8 mouse cellular contexts compared by ENCODE assay signal in the genomic region with DNA sequence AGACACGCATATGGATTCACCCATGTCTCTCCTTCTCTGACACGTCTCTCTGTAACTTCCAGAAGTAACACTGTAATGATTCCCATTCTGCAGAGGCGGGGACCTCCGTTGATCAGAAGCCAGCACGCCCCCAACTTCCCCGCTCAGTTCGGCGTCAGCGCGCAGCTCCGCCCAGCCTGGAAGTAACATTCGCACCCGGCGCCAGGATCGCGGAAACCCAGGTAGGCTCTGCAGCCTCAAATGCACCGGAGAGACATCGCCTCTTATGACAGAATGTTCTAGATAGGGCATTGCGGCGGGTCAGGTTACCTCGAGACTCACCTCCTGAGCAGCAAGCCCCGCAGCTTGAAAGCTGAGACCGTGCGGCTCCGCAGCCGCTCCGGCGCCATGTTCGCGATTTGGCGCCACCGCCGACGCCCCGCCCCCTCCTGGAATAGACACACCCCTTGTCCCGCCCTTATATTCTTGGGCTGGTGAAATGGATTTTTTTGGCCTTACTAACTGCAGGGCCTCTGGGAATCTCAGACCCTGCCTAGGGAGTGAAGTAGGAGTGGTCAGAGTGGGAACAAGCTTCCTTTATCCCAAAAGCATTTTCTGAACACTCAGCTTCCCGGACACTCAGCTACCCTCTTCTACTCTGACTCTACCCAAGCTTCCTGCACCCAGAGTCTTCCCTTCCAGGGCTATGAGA. TPM values are rescaled to one million over a fixed set of nuclear protein-coding genes. Genes with fewer than 3 reads are reported as not detected.
DNase-seq lines count a peak whose midpoint lies in the region; ATAC-seq and TF ChIP-seq lines count a peak whose summit lies in the region.

A gene (minus strand): TSS at position 420 of the 691 bp plus-strand sequence.

- peak; percentile 71 to 88 for DNase-seq in CD8-positive naive resting alpha-beta T cell, adult 2 months (ENCODE audit: low read depth in 2 of 2, low spot score in 2 of 2)
- peak; percentile 71 for DNase-seq in c-Kit-positive CD71-negative TER-119-negative erythroid progenitor cells, embryonic 14.5 days (ENCODE audit: low read depth)
- DNase-seq in forebrain, embryonic 10.5 days (ENCODE audit: extremely low spot score, low spot score), result peak; percentile 89
- DNase-seq in kidney, postnatal 10 days, result peak; percentile 95
- DNase-seq in liver, embryonic 11.5 days (ENCODE audit: low spot score), result peak; percentile 93
- peak; percentile 80 for DNase-seq in splenic B cell, adult 2 months (ENCODE audit: low read depth, low spot score)

- no peak within 1 kb of the TSS for H3ac ChIP-seq in myocyte (ENCODE audit: control insufficient read depth, insufficient read length)

- no peaks in the 10 kb centered on the region for H3K79me2 ChIP-seq in myocyte (ENCODE audit: control insufficient read depth, insufficient read depth)

- H3K9me3 ChIP-seq in forebrain, embryonic 10.5 days, result no peaks in the 10 kb centered on the region
- H3K9me3 ChIP-seq in heart, embryonic 14.5 days (ENCODE audit: control insufficient read depth, low read length), result no peaks in the 10 kb centered on the region
- no peaks in the 10 kb centered on the region for H3K9me3 ChIP-seq in liver, embryonic 11.5 days (ENCODE audit: control insufficient read depth, low read length)

- H3K36me3 ChIP-seq in forebrain, embryonic 10.5 days (replicated peaks), result peaks cover 34% of the 10 kb centered on the region
- H3K36me3 ChIP-seq in heart, embryonic 14.5 days (ENCODE audit: control insufficient read depth, insufficient read depth, low read length), result peaks cover 11% of the 10 kb centered on the region; the same call in 1 of the 2 replicates
- no peaks in the 10 kb centered on the region for H3K36me3 ChIP-seq in liver, embryonic 11.5 days (ENCODE audit: control insufficient read depth, insufficient read depth, low read length)
- H3K36me3 ChIP-seq in myocyte (ENCODE audit: control insufficient read depth, insufficient read depth), result no peaks in the 10 kb centered on the region
- H3K36me3 ChIP-seq in splenic B cell, adult 2 months (ENCODE audit: control insufficient read depth, insufficient read depth, low read length, poor library complexity, severe bottlenecking), result no peaks in the 10 kb centered on the region

- peak within 1 kb of the TSS; percentile 96 for H3K27ac ChIP-seq in forebrain, embryonic 10.5 days
- peak within 1 kb of the TSS; percentile 88 to 94 for H3K27ac ChIP-seq in heart, embryonic 14.5 days (replicated peaks in 1 of 2; ENCODE audit: control insufficient read depth in 1 of 2, insufficient read depth in 1 of 2, low read depth in 2 of 2, low read length in 2 of 2)
- peak within 1 kb of the TSS; percentile 64 for H3K27ac ChIP-seq in liver, embryonic 11.5 days (ENCODE audit: low read depth, low read length)

- peak within 1 kb of the TSS; percentile 76 for H3K9ac ChIP-seq in heart, embryonic 14.5 days (ENCODE audit: low read length)
- H3K9ac ChIP-seq in liver, embryonic 11.5 days (ENCODE audit: low read depth, low read length), result peak within 1 kb of the TSS; percentile 69

- WGBS in forebrain, embryonic 10.5 days, result under 1% methylated on average over 37 of the region's 37 CpGs
- under 1% methylated on average over 37 of the region's 37 CpGs for WGBS in heart, embryonic 14.5 days
- WGBS in liver, embryonic 11.5 days, result under 1% methylated on average over 37 of the region's 37 CpGs

- peak within 1 kb of the TSS; percentile 74 for H3K4me2 ChIP-seq in heart, embryonic 14.5 days (ENCODE audit: low read length)
- H3K4me2 ChIP-seq in liver, embryonic 11.5 days, result peak within 1 kb of the TSS; percentile 77
- H3K4me2 ChIP-seq in myocyte (ENCODE audit: low read depth), result peak within 1 kb of the TSS; percentile 90

- peaks cover 13% of the 10 kb centered on the region for H3K4me1 ChIP-seq in forebrain, embryonic 10.5 days
- H3K4me1 ChIP-seq in heart, embryonic 14.5 days (ENCODE audit: control insufficient read depth in 2 of 2, insufficient read depth in 2 of 2, low read length in 2 of 2), result peaks cover 2 to 13% of the 10 kb centered on the region in 2 experiments; a peak in 3 of 4 replicates
- peaks cover 8% of the 10 kb centered on the region; the same call in 1 of the 2 replicates for H3K4me1 ChIP-seq in liver, embryonic 11.5 days (replicated peaks; ENCODE audit: control insufficient read depth, insufficient read depth, low read length)

- peak within 1 kb of the TSS; percentile 77 for H3K4me3 ChIP-seq in forebrain, embryonic 10.5 days
- H3K4me3 ChIP-seq in heart, embryonic 14.5 days (ENCODE audit: control insufficient read depth in 1 of 2, insufficient read depth in 1 of 2, low read depth in 1 of 2, low read length in 2 of 2), result peak within 1 kb of the TSS; percentile 74 to 94
- H3K4me3 ChIP-seq in liver, embryonic 11.5 days (ENCODE audit: low read depth, low read length), result peak within 1 kb of the TSS; percentile 58
- H3K4me3 ChIP-seq in myocyte, result peak within 1 kb of the TSS; percentile 48

- peak; percentile 58 for TF ChIP-seq POLR2A in myocyte (IDR thresholded peaks at IDR 0.05; ENCODE audit: insufficient read length, low read depth)

- peak; percentile 90 for ATAC-seq in heart, embryonic 14.5 days (ENCODE audit: insufficient number of reproducible peaks, insufficient read depth, low FRiP score, low read depth)
- peak; percentile 93 for ATAC-seq in liver, embryonic 11.5 days (replicated peaks; ENCODE audit: low FRiP score)

- no peaks in the 10 kb centered on the region for H3K27me3 ChIP-seq in forebrain, embryonic 10.5 days (ENCODE audit: poor library complexity, severe bottlenecking)
- no peaks in the 10 kb centered on the region for H3K27me3 ChIP-seq in heart, embryonic 14.5 days (ENCODE audit: control insufficient read depth, insufficient read depth, low read length)
- no peaks in the 10 kb centered on the region for H3K27me3 ChIP-seq in liver, embryonic 11.5 days (replicated peaks; ENCODE audit: control insufficient read depth, insufficient read depth, low read length)
- H3K27me3 ChIP-seq in myocyte (ENCODE audit: control insufficient read depth, insufficient read depth, insufficient read length), result no peaks in the 10 kb centered on the region
- H3K27me3 ChIP-seq in splenic B cell, adult 2 months (ENCODE audit: control insufficient read depth, insufficient read depth, low read length, poor library complexity, severe bottlenecking), result no peaks in the 10 kb centered on the region

TF ChIP-seq in myocyte, 11 proteins besides CTCF, POLR2A, EP300 and RAD21:
- TF ChIP-seq POLR2AphosphoS2 (IDR thresholded peaks at IDR 0.05; ENCODE audit: insufficient read length, low read depth) (no peak), MYOD1 (IDR thresholded peaks at IDR 0.05; ENCODE audit: control insufficient read depth in 1 of 3, insufficient read length in 2 of 3, low read depth in 2 of 3) (no peak), TCF3 (IDR thresholded peaks at IDR 0.05; ENCODE audit: insufficient read length, low read depth) (no peak), MAX (IDR thresholded peaks at IDR 0.05; ENCODE audit: low read depth) (no peak), E2F4 (IDR thresholded peaks at IDR 0.05; ENCODE audit: insufficient read depth) (peak; percentile 84)

RNA-seq across cellular contexts. Expression of the gene that starts here (rescaled TPM):
- 37.5 and 38.2 TPM in 2 replicates for polyA plus RNA-seq in forebrain, embryonic 10.5 days (2016; fragmentation: Nextera tagmentation; extraction: Ambion mirVana)
- 15.4 and 16.8 TPM in 2 replicates for polyA plus RNA-seq in heart, embryonic 14.5 days (2014; fragmentation: Nextera tagmentation; extraction: Ambion mirVana)
- polyA plus RNA-seq in liver, embryonic 11.5 days (2014; fragmentation: Nextera tagmentation; extraction: Ambion mirVana), result 42.5 and 46.9 TPM in 2 replicates
- 4.2 TPM for polyA plus RNA-seq in myocyte (2012; fragmentation: generic; extraction: Trizol)

Comparison
In these comparisons a context has a peak if more than half of its experiments do, and no peak if none do; other contexts are left out.
1. Peak in every context shown above with its lines: DNase-seq, ATAC-seq, H3K4me3 ChIP-seq and H3K27ac ChIP-seq.